Mouse (Mus musculus): ENCODE measurements around the gene Atp6v0d1. TPM values are rescaled to one million over a fixed set of nuclear protein-coding genes. Genes with fewer than 3 reads are reported as not detected.

Gene Atp6v0d1
- polyA plus RNA-seq, 1 experiment = 70.8 TPM

DNA sequence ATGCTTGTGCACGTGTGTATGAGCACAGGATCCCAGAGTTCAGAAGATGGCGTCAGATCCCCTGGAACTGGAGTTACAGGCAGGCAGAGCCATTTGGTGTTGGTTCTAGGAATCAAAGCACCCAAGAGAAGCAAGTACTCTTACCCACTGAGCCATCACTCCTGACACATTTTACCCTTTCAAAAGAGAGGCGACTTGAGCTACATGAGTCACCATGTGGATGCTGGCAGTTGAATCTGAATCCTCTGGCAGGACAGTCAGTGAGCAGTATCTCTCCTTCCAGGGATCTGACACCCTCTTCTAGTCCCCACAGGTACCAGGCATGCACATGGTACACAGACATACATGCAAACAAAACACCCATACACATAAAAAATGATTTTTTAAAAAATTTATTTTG, 77.8 kb downstream of the Atp6v0d1 start:
- 75% methylated on average over 3 of the region's 3 CpGs for WGBS
- Histone ChIP-seq H3K27ac (ENCODE audit: insufficient read depth, low read depth, low read length) (no peak overlapping the region), H3K4me3 (ENCODE audit: low read depth, low read length) (no peak overlapping the region), H3K36me3 (ENCODE audit: control insufficient read depth, insufficient read depth, low read length) (no peaks in the 10 kb centered on the region), H3K27me3 (ENCODE audit: control insufficient read depth, insufficient read depth, low read length) (no peaks in the 10 kb centered on the region), H3K4me1 (ENCODE audit: control insufficient read depth, insufficient read depth, insufficient read length, low read length) (no peaks in the 10 kb centered on the region)
- TF ChIP-seq POLR2A (IDR thresholded peaks at IDR 0.05; ENCODE audit: low read depth, low read length) (no peak), CTCF (IDR thresholded peaks at IDR 0.05; ENCODE audit: extremely low read depth, insufficient read length, insufficient replicate concordance, low read depth, low read length) (no peak)

DNA sequence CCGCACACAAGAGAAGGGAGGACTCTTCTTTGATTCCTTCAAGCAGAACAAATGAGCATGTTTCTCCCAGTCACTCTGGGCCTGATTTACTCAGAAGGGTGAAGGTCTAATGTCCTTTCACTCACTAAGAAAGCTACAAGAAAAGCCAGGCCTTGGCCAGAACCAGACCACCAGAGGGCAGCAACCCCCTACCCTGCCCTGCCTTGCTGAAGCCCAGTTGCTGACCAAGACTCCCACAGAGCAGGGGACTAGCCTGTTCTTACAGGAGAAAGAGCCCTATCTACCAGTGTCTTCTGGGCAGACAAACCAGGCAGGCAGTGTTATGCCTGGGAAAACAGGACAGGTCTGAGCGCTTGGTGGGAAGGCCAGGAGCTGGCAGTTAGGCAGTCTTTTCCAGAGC, 81.5 kb downstream of the Atp6v0d1 start:
- no peaks in the 10 kb centered on the region for H3K27me3 ChIP-seq (ENCODE audit: control insufficient read depth, insufficient read depth, low read length)
- H3K36me3 ChIP-seq (ENCODE audit: control insufficient read depth, insufficient read depth, low read length) = no peaks in the 10 kb centered on the region
- no peak overlapping the region for H3K27ac ChIP-seq (ENCODE audit: insufficient read depth, low read depth, low read length)
- H3K4me3 ChIP-seq (ENCODE audit: low read depth, low read length) = no peak overlapping the region
- TF ChIP-seq CTCF (IDR thresholded peaks at IDR 0.05; ENCODE audit: extremely low read depth, insufficient read length, insufficient replicate concordance, low read depth, low read length) (peak; percentile 38; the same call in 1 of the 2 replicates), POLR2A (IDR thresholded peaks at IDR 0.05; ENCODE audit: low read depth, low read length) (no peak)
- no peaks in the 10 kb centered on the region for H3K4me1 ChIP-seq (ENCODE audit: control insufficient read depth, insufficient read depth, insufficient read length, low read length)
- WGBS = 82% methylated on average over 2 of the region's 2 CpGs

DNA sequence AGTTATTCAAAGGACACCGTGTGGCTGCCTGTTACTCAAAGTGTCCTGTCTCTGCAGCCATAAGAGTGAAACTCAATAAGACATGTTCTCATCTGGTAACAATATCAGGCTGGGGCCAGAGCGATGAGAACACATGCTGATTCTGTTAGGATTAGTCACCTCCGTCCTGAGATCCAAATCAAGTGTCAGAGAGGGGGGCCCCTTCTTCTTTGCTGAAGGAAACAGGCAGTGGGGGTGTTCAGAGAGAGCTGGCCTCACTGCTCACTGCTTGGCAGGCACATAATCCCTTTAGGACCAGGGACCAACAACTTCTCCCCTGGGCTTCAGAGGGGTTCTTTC, 81.8 kb downstream of the Atp6v0d1 start:
- TF ChIP-seq POLR2A (IDR thresholded peaks at IDR 0.05; ENCODE audit: low read depth, low read length) = no peak
- TF ChIP-seq CTCF (IDR thresholded peaks at IDR 0.05; ENCODE audit: extremely low read depth, insufficient read length, insufficient replicate concordance, low read depth, low read length) = no peak
- no peaks in the 10 kb centered on the region for H3K36me3 ChIP-seq (ENCODE audit: control insufficient read depth, insufficient read depth, low read length)
- H3K4me1 ChIP-seq (ENCODE audit: control insufficient read depth, insufficient read depth, insufficient read length, low read length) = no peaks in the 10 kb centered on the region
- H3K27me3 ChIP-seq (ENCODE audit: control insufficient read depth, insufficient read depth, low read length) = no peaks in the 10 kb centered on the region
- WGBS = 81% methylated on average over 3 of the region's 3 CpGs
- H3K4me3 ChIP-seq (ENCODE audit: low read depth, low read length) = no peak overlapping the region
- no peak overlapping the region for H3K27ac ChIP-seq (ENCODE audit: insufficient read depth, low read depth, low read length)

DNA sequence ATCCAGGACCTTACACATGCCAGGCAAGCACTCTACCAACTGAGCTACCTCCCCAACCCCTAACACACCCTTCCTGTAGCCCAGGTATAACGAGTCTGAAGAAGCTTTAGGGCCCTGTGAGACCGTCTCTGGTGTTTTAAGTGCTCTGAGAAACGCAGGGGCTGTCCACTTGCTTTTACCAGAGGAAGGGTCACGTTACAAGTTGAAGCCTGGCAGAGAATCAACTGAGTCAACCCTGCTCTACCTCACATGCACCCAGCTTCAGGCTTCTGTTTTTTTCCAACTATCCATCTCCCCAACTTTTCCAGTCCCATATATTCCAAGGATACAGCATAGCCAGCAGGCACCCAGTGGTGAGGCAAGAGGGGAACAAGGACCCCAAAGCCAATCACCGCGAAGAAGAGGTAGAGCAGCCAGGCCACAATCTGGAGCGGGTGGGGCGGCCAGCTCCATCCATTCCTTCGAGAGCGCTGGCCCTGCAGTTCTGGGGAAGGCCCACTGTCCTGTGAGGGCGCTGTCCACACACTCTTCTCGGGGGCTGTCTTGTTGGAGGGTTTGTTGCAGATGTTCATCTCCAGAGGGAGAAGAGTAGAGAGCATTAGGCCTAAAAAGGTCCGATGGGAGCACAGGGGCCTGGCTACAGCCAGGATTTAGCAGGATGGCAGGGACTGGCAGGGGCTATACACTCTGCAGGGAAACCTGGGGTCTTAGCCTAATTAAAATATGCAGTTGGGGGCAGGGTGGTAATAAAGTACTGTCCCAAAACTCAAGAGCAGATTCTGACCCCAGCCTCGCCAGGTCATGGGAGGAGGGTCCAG, 82.4 kb downstream of the Atp6v0d1 start:
- no peaks in the 10 kb centered on the region for H3K27me3 ChIP-seq (ENCODE audit: control insufficient read depth, insufficient read depth, low read length)
- WGBS = 69% methylated on average over 14 of the region's 14 CpGs
- H3K4me3 ChIP-seq (ENCODE audit: low read depth, low read length) = no peak overlapping the region
- H3K36me3 ChIP-seq (ENCODE audit: control insufficient read depth, insufficient read depth, low read length) = no peaks in the 10 kb centered on the region
- H3K27ac ChIP-seq (ENCODE audit: insufficient read depth, low read depth, low read length) = no peak overlapping the region
- H3K4me1 ChIP-seq (ENCODE audit: control insufficient read depth, insufficient read depth, insufficient read length, low read length) = no peaks in the 10 kb centered on the region
- peak; percentile 27; the same call in 1 of the 2 replicates for TF ChIP-seq CTCF (IDR thresholded peaks at IDR 0.05; ENCODE audit: extremely low read depth, insufficient read length, insufficient replicate concordance, low read depth, low read length)
- no peak for TF ChIP-seq POLR2A (IDR thresholded peaks at IDR 0.05; ENCODE audit: low read depth, low read length)

DNA sequence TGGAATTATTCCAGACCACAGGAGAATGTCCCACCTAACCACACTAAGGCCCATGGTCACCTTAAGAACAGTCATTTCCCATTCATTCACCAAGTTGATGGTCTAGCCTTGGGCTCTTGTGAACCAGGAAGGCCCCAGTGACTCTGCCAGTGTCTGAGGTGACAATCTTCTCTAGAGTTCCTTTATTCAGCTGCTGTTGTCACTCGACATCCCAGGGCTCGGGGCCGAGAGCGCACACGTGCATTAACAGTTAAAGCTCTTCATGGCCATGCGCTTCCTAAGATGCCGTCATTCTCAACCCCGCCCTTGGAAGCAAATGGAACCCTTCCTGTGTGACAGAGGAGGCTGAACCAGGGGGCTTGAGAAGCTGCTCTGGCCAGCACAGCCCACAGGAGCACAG, 83.7 kb downstream of the Atp6v0d1 start:
- Histone ChIP-seq H3K36me3 (ENCODE audit: control insufficient read depth, insufficient read depth, low read length) (no peaks in the 10 kb centered on the region), H3K4me1 (ENCODE audit: control insufficient read depth, insufficient read depth, insufficient read length, low read length) (no peaks in the 10 kb centered on the region), H3K27ac (ENCODE audit: insufficient read depth, low read depth, low read length) (no peak overlapping the region), H3K27me3 (ENCODE audit: control insufficient read depth, insufficient read depth, low read length) (no peaks in the 10 kb centered on the region), H3K4me3 (ENCODE audit: low read depth, low read length) (no peak overlapping the region)
- 90% methylated on average over 8 of the region's 8 CpGs for WGBS
- no peak for TF ChIP-seq CTCF (IDR thresholded peaks at IDR 0.05; ENCODE audit: extremely low read depth, insufficient read length, insufficient replicate concordance, low read depth, low read length)
- no peak for TF ChIP-seq POLR2A (IDR thresholded peaks at IDR 0.05; ENCODE audit: low read depth, low read length)

DNA sequence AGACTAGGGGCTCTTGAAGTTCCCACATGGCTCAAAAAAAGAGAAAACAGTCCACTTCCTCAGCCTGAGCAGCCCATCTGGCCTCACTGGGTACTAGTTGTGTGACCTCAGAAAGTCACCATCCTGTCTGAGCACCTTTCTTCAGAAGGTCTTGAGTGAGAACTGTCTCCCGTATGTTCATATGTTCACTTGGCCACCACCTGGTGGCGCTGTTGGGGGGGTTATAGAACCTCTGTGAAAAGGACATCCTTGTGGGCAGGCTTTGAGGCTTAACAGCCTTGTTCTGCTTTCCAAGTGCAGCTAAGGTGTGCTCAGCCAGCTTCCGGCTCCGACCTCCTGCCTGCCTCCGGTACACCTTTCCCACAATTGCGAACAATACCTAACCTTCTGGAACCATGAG, 84.4 kb downstream of the Atp6v0d1 start:
- H3K27me3 ChIP-seq (ENCODE audit: control insufficient read depth, insufficient read depth, low read length) = no peaks in the 10 kb centered on the region
- no peaks in the 10 kb centered on the region for H3K36me3 ChIP-seq (ENCODE audit: control insufficient read depth, insufficient read depth, low read length)
- H3K4me1 ChIP-seq (ENCODE audit: control insufficient read depth, insufficient read depth, insufficient read length, low read length) = no peaks in the 10 kb centered on the region
- WGBS = 79% methylated on average over 6 of the region's 6 CpGs
- H3K27ac ChIP-seq (ENCODE audit: insufficient read depth, low read depth, low read length) = no peak overlapping the region
- TF ChIP-seq CTCF (IDR thresholded peaks at IDR 0.05; ENCODE audit: extremely low read depth, insufficient read length, insufficient replicate concordance, low read depth, low read length) (peak; percentile 57; the same call in 1 of the 2 replicates), POLR2A (IDR thresholded peaks at IDR 0.05; ENCODE audit: low read depth, low read length) (no peak)
- H3K4me3 ChIP-seq (ENCODE audit: low read depth, low read length) = no peak overlapping the region

DNA sequence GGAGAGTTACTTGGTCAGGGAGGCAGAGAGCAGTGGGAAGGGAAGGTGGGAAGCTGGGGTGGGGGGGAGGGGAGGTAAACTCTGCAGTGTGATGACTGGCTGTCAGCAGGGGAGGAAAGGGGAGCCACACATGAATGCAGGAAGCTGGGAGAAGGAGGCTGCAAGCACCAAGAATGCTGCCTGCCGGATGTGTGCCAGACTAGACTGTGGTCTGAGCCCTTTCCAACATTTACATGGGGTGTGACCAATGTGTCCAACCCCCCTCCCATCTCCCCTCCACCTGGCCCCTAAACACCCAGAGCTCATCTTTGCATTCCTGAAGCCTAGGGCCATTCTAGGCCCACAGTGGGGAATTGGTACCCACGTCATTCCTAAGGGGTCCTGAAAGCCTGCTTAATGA, 84.8 kb downstream of the Atp6v0d1 start:
- no peaks in the 10 kb centered on the region for H3K4me1 ChIP-seq (ENCODE audit: control insufficient read depth, insufficient read depth, insufficient read length, low read length)
- 85% methylated on average over 2 of the region's 2 CpGs for WGBS
- H3K36me3 ChIP-seq (ENCODE audit: control insufficient read depth, insufficient read depth, low read length) = no peaks in the 10 kb centered on the region
- H3K4me3 ChIP-seq (ENCODE audit: low read depth, low read length) = no peak overlapping the region
- no peaks in the 10 kb centered on the region for H3K27me3 ChIP-seq (ENCODE audit: control insufficient read depth, insufficient read depth, low read length)
- TF ChIP-seq CTCF (IDR thresholded peaks at IDR 0.05; ENCODE audit: extremely low read depth, insufficient read length, insufficient replicate concordance, low read depth, low read length) (no peak), POLR2A (IDR thresholded peaks at IDR 0.05; ENCODE audit: low read depth, low read length) (no peak)
- no peak overlapping the region for H3K27ac ChIP-seq (ENCODE audit: insufficient read depth, low read depth, low read length)

Data from small intestine, adult 2 months (tissue).